Mouse (Mus musculus) lung, postnatal 0 days (tissue): Measurements from ENCODE around the gene Crkl. TPM values are rescaled to one million over a fixed set of nuclear protein-coding genes. Genes with fewer than 3 reads are reported as not detected.
A peak's percentile ranks its signal among the peaks of the same experiment; 100 is the strongest.

Experiments used
- ATAC-seq: fragments of 200-750 bp; cut with Nextera tagmentation; 2 replicates; pipeline ENCODE4 v1.8.0; 2017; ENCODE audit warnings: moderate library complexity
- DNase-seq: peaks from one replicate; pipeline ENCODE4 v3.0.0-alpha.2; 2016; ENCODE audit warnings: low spot score
- H3K27ac ChIP-seq: fragments of 300-500 bp; sonication (generic); 2 replicates; pipeline ENCODE4 v1.5.1; 2014; ENCODE audit warnings: antibody characterized with exemption, mild to moderate bottlenecking, low read length, mixed read lengths
- H3K27me3 ChIP-seq: fragments of 300-500 bp; sonication (generic); replicated peaks from 2 replicates; pipeline ENCODE4 v1.6.1; 2014; ENCODE audit warnings: low read length, mixed read lengths; ENCODE audit not compliant: insufficient read depth
- H3K36me3 ChIP-seq: fragments of 300-500 bp; sonication (generic); 2 replicates; pipeline ENCODE4 v1.6.1; 2014; ENCODE audit warnings: low read length, mixed read lengths; ENCODE audit not compliant: insufficient read depth
- H3K4me1 ChIP-seq: fragments of 300-500 bp; sonication (generic); 2 replicates; pipeline ENCODE4 v1.6.1; 2014; ENCODE audit warnings: antibody characterized with exemption, low read depth, low read length, mixed read lengths; ENCODE audit not compliant: insufficient read depth
- H3K4me2 ChIP-seq: fragments of 300-500 bp; sonication (generic); replicated peaks from 2 replicates; pipeline ENCODE4 v1.6.1; 2014; ENCODE audit warnings: low read depth, mild to moderate bottlenecking, low read length, moderate library complexity, mixed read lengths
- H3K4me3 ChIP-seq: fragments of 300-500 bp; sonication (generic); 2 replicates; pipeline ENCODE4 v1.5.1; 2014; ENCODE audit warnings: low read depth, low read length
- H3K9ac ChIP-seq: fragments of 300-500 bp; sonication (generic); replicated peaks from 2 replicates; pipeline ENCODE4 v1.6.1; 2014; ENCODE audit warnings: low read depth, mild to moderate bottlenecking
- H3K9me3 ChIP-seq: fragments of 300-500 bp; sonication (generic); 2 replicates; pipeline ENCODE4 v1.6.1; 2016; ENCODE audit warnings: low read length, mixed read lengths
- CTCF ChIP-seq: IDR thresholded peaks from 2 replicates; pipeline ENCODE4 v1.5.1; 2016; ENCODE audit warnings: antibody characterized with exemption, mild to moderate bottlenecking
- EP300 ChIP-seq: IDR thresholded peaks from 2 replicates; pipeline ENCODE4 v1.6.1; 2016; ENCODE audit warnings: antibody characterized with exemption, mild to moderate bottlenecking, control low read depth
- WGBS: fragments of 180-500 bp; shearing (Covaris S2); extraction: QIAGEN DNeasy Blood & Tissue Kit; methylation state at CpG from one replicate; pipeline ENCODE4 v1.1.7; 2014; 5-methylcytosine and 5-hydroxymethylcytosine counted together
- polyA plus RNA-seq: library from polyadenylated mRNA; unstranded; fragments of >200 nt; fragmentation: Nextera tagmentation; extraction: Ambion mirVana; gene quantifications from 2 replicates; pipeline ENCODE4 v1.2.1, GENCODE M21; 2015

Gene Crkl
- polyA plus RNA-seq, 1 experiment from 2014 or later, result 33.1 TPM

DNA sequence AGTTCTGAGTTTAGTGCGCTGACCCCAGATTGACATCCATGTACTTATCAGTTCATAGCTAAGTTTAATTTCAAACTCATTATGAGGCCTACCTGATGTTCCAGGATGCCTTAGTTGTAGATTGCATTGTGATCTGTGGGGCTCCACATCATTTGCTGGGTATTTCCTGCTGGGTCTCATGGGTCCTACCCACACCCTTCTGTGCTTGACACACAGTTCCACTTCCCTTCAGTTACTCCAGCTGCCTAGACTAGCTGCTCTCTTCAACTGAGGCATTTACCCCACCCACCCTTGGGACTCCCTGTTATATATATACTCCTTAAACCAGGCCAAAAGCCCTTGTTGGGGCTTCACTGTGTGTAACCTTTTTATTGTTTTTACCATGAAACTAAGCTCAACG, 42.7 kb upstream of the Crkl start:
- DNase-seq, result no peak
- H3K36me3 ChIP-seq, result no peaks in the 10 kb centered on the region
- H3K4me2 ChIP-seq, result no peak overlapping the region
- no peaks in the 10 kb centered on the region for H3K9me3 ChIP-seq
- H3K27ac ChIP-seq, result no peak overlapping the region
- ATAC-seq, result no peak
- no peaks in the 10 kb centered on the region for H3K27me3 ChIP-seq
- peaks cover 14% of the 10 kb centered on the region; the same call in 1 of the 2 replicates for H3K4me1 ChIP-seq
- no peak overlapping the region for H3K4me3 ChIP-seq
- H3K9ac ChIP-seq, result no peak overlapping the region
- TF ChIP-seq EP300, result no peak
- no peak for TF ChIP-seq CTCF
- WGBS, result 93% methylated on average over 2 of the region's 2 CpGs

DNA sequence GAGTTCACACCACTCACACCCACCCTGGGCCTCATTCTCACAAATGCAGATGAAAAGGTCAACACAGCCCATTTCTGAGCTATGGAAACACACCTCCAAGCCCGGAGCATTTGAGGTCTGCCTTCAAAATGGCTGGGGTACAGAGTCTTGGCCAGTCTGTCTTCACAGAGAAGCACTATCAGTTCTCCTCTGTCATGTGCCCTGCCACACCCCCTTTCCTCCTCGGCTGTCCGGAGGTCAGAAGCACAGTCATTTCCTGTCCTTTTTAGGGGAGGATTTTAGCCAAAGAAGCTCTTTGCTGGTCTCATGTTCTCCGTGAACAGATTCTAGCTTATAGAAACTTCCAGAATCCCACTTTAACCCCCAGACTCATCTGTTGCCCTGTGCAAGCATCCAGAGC, 41.6 kb upstream of the Crkl start:
- no peak for TF ChIP-seq CTCF
- no peak for TF ChIP-seq EP300
- Histone ChIP-seq H3K27me3 (no peaks in the 10 kb centered on the region), H3K36me3 (no peaks in the 10 kb centered on the region), H3K4me3 (no peak overlapping the region), H3K4me1 (peaks cover 14% of the 10 kb centered on the region; the same call in 1 of the 2 replicates), H3K4me2 (no peak overlapping the region), H3K9ac (no peak overlapping the region), H3K27ac (no peak overlapping the region), H3K9me3 (no peaks in the 10 kb centered on the region)
- 17% methylated on average over 4 of the region's 4 CpGs for WGBS
- DNase-seq (no peak), ATAC-seq (no peak)

DNA sequence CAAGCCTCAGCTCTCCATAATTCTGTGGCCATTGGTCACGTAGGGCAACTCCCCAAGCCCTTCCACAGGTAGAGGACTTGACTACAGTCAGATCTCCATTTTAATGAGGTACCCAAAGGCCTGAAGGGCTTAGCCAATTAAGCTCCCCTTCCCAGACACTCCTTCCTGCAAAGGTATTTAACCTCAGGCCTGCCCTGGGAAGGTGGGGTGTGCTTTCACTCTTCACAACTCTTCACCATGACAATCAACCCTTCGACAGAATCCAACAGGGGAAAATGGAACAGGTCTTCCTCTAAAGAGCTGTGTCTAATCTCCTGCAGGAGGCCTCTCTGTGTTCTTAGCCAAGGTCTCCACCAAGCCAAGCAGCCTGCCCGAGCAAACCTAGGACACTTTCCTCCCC, 28.8 kb upstream of the Crkl start:
- no peaks in the 10 kb centered on the region for H3K9me3 ChIP-seq
- H3K27me3 ChIP-seq, result no peaks in the 10 kb centered on the region
- no peak overlapping the region for H3K4me3 ChIP-seq
- peaks cover 27% of the 10 kb centered on the region; the same call in 1 of the 2 replicates for H3K36me3 ChIP-seq
- no peaks in the 10 kb centered on the region for H3K4me1 ChIP-seq
- no peak overlapping the region for H3K4me2 ChIP-seq
- DNase-seq (no peak), ATAC-seq (no peak)
- H3K9ac ChIP-seq, result no peak overlapping the region
- TF ChIP-seq CTCF, result no peak
- no peak for TF ChIP-seq EP300
- WGBS, result 71% methylated on average over 3 of the region's 3 CpGs
- H3K27ac ChIP-seq, result no peak overlapping the region

DNA sequence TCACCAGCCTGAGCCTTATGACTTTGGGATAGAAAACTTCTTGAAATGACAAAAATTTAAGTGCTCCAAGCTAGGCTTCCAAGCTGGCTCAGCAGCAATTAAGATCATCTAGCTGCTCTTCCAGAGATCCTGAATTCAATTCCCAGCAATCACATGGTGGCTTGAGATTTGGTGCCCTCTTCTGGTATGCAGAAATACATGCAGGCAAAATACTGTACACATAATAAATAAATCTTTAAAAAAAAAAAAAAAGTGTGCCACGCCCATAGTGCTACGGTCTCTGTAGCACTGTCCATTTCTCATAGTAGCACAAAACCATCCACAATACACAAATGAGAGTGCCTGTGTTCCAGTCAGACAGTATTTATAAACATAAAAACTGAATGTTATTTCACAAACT, 19.2 kb upstream of the Crkl start:
- TF ChIP-seq EP300, result no peak
- peak; percentile 64 for TF ChIP-seq CTCF
- 41% methylated on average over 2 of the region's 2 CpGs for WGBS
- Histone ChIP-seq H3K9ac (no peak overlapping the region), H3K4me2 (no peak overlapping the region), H3K4me1 (no peaks in the 10 kb centered on the region), H3K27ac (no peak overlapping the region), H3K27me3 (no peaks in the 10 kb centered on the region), H3K36me3 (peaks cover 6% of the 10 kb centered on the region; the same call in 1 of the 2 replicates), H3K4me3 (no peak overlapping the region), H3K9me3 (no peaks in the 10 kb centered on the region)
- DNase-seq (peak; percentile 35), ATAC-seq (no peak)

DNA sequence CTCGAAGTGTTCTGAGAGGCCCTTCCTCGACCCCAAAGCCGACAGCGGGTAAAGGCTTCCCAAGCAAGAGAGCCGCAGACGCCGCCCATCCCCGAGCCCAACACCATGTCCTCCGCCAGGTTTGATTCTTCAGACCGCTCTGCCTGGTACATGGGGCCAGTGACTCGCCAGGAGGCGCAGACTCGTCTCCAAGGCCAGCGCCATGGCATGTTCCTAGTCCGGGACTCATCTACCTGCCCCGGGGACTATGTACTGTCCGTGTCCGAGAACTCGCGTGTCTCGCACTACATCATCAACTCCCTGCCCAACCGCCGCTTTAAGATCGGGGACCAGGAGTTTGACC, 557 bp downstream of the Crkl start:
- DNase-seq, result peak; percentile 47
- WGBS, result under 1% methylated on average over 24 of the region's 24 CpGs

DNA sequence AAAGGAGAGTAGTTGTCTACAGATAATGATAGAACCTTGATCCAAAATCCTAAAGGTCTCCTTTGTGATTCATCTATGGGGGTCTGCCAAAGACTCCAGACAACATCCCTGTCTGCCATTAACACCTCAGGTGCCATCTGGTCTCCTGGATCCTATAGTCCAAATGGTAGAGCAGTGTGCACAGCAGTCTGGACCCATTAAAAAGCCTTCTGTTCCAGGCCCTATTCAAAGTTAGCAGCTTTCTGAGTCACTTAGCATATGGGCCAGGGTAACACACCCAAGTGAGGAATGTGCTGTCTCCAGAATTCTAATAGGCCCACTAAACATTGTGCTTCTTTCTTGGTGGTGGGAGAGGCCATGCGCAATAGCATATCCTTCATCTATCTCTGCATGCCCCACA, 5.1 kb downstream of the Crkl start:
- Histone ChIP-seq H3K4me1 (no peaks in the 10 kb centered on the region; the same call in 1 of the 2 replicates), H3K4me2 (no peak overlapping the region), H3K4me3 (no peak overlapping the region), H3K27me3 (no peaks in the 10 kb centered on the region), H3K9me3 (no peaks in the 10 kb centered on the region), H3K36me3 (no peaks in the 10 kb centered on the region), H3K9ac (no peak overlapping the region), H3K27ac (no peak overlapping the region)
- ATAC-seq, result no peak
- DNase-seq, result no peak
- 91% methylated on average over 1 of the region's 1 CpGs for WGBS
- TF ChIP-seq CTCF, result no peak
- TF ChIP-seq EP300, result no peak

More for the DNA sequence above, 557 bp downstream of the Crkl start:
- Histone ChIP-seq H3K4me2 (peak overlapping the region; percentile 76), H3K4me3 (peak overlapping the region; percentile 81), H3K36me3 (no peaks in the 10 kb centered on the region), H3K27me3 (no peaks in the 10 kb centered on the region), H3K9me3 (no peaks in the 10 kb centered on the region), H3K4me1 (no peaks in the 10 kb centered on the region), H3K27ac (peak overlapping the region; percentile 86), H3K9ac (peak overlapping the region; percentile 71)
- ATAC-seq, result peak; percentile 18
- TF ChIP-seq CTCF (0 out of 2 replicates have a peak, but pooled peaks have one; percentile 21), EP300 (no peak)

DNA sequence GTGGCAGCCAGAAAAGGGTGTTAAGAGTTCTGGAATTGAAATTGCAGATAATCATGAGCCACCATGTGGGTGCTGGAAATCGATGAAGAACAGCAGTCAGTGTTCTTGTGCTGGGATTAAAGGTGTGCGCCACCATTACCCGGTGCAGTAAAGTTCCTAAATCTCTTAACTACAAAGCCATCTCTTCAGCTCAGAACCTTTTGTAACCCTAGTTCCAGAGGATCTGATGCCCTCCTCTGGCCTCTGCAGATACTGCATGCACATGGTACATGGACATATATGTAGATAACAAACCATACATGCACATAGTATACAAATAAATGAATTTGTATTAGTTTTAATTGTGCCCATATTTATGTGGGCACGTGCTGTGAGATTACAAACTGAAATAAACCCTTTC, 8.5 kb downstream of the Crkl start:
- H3K4me2 ChIP-seq, result no peak overlapping the region
- peak; percentile 28 for DNase-seq
- H3K9ac ChIP-seq, result no peak overlapping the region
- no peak overlapping the region for H3K4me3 ChIP-seq
- H3K27ac ChIP-seq, result no peak overlapping the region
- H3K36me3 ChIP-seq, result no peaks in the 10 kb centered on the region
- ATAC-seq, result no peak; the same call in 1 of the 2 replicates
- H3K9me3 ChIP-seq, result no peaks in the 10 kb centered on the region
- H3K27me3 ChIP-seq, result no peaks in the 10 kb centered on the region
- TF ChIP-seq CTCF, result peak; percentile 69
- TF ChIP-seq EP300, result no peak
- WGBS, result 90% methylated on average over 4 of the region's 4 CpGs
- no peaks in the 10 kb centered on the region; the same call in 1 of the 2 replicates for H3K4me1 ChIP-seq
